Mouse (Mus musculus): Measurements from ENCODE around the gene Cryga.
"Not testable (repeated sequence)": the region's sequence is repeated elsewhere in the genome, so short reads cannot be mapped to it uniquely, and the experiment has no call there.

Cryga gene

DNA sequence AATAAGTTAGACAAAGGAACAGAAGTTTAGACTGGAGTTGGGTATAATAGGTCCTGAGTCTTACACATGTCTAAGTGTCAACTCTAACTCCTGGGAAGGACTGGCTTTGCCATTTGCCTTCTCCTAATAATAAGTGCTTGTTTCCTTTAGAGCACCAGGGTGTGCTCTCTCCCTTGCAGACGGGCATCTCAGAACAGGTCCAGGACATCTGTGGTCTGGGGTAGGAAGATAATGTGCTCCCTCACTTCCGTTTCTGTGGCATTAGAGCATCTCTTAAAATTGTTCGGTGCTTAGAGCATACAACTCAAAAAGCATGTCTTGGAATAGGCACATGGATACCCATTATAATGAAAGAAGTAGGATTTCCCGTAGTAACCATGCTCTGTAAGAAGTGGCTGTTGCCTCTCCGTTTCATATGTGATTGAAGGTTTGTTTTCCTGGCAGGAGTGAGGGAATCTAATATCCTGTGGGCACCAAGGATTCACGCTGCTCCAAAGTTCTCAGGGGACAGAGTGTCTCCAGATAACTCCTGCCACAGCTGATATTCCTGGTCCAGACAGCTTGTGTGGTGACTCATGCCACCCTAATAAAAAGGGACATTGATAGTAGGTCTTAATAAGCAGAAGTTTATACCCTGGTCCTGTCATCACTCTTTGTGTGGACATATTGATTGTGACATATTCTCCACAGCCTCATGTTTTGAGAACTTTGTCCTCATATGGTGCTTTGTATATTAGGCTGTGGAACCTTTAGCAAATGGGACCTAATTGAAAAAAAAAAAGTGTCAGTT is 14.4 kb downstream of the Cryga start:
- no peak for DNase-seq

DNA sequence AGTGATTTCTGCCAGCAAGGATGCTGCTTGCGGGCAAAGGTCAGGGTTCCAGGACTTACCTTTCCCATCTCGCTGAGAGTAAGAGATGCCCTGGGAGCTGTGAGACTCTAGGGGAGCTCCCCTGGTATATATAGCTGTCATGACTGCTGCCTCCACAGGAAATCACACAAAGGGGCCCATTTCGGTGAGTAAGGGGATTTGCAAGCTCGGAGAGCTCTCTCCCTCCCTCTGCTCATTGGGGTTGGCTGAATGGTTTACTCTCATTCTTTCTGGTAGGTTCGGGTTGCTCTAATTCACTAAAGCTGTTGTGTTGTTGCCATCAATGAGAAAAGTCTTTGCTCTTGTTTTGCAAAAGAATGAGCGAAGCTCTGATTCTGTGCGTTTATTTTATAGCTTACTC is 21.0 kb downstream of the Cryga start, which contains the start of gene Crygb:
TSS of gene Crygb (minus strand) at position 101 of the 400 bp plus-strand sequence.
- DNase-seq = no peak

GRCm38 (mm10) chr1:65075607-65076006 is 27.6 kb downstream of the Cryga start:
- DNase-seq = no peak

DNA sequence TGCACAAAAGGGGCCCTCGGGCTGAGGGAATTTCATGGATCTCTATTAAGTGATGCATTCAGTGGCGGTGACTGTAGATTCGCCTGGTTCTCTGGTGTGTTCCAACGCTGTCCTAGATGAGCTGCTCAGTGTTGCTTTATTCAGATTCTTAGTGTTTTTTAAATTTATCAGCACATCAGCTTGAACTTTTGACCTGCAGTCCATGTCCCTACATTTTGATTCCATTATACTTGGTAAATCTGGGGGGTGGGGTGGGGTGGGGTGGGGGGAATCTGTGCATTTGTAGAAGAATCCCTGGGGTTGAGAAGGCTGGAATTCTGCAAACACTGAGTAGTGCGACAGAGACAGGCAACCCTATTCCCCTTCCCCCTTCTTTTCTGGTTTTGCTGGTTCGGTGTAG is 29.6 kb downstream of the Cryga start, which contains the start of gene Crygc:
TSS of gene Crygc (minus strand) at position 101 of the 400 bp plus-strand sequence.
- no peak for DNase-seq

GRCm38 (mm10) chr1:65067842-65068241 is 35.3 kb downstream of the Cryga start:
- DNase-seq = no peak

GRCm38 (mm10) chr1:65064201-65064600 is 39.0 kb downstream of the Cryga start:
- DNase-seq = no peak

DNA sequence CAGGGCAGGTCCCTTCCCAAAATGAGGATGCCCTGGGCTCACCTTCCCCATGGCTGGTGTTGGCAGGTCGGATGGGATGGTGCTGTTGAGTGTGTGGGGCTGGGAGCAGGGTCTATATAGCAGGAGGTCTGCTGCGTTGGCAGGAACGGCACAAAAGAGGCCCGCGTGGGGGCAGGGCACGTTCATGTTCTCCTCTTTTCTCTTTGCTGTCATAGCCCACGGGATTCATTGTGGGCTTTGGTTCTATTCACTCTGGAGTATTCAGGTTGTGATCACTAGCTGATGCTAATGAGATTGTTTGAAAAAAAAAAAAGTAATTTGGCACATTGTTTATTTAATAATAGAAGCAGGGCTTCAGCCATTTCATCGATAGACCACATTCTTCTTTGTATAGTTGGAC is 39.8 kb downstream of the Cryga start, which contains the start of gene Crygd:
TSS of gene Crygd (minus strand) at position 101 of the 400 bp plus-strand sequence.
- DNase-seq = no peak

GRCm38 (mm10) chr1:65052140-65052539 is 51.0 kb downstream of the Cryga start:
- DNase-seq = no peak

DNA sequence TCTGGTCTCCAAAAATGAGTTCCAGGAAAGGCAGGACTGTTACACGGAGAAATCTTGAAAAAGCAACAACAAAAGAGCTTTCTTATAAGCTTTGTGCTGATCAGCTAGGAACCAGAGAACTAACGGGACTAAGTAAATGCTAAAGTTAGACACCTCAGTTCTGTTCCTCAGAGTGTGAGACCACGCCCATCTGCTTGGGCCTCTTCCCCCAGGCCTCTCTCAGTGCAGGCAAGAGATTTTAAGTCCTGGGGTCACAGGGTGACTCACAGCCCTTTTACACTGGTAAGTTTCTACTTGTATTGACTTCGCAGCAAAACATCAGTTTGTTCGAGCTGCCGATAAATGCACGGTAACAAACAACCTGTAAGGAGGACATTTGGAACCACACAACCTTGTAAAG is 51.5 kb downstream of the Cryga start:
- no peak for DNase-seq

DNA sequence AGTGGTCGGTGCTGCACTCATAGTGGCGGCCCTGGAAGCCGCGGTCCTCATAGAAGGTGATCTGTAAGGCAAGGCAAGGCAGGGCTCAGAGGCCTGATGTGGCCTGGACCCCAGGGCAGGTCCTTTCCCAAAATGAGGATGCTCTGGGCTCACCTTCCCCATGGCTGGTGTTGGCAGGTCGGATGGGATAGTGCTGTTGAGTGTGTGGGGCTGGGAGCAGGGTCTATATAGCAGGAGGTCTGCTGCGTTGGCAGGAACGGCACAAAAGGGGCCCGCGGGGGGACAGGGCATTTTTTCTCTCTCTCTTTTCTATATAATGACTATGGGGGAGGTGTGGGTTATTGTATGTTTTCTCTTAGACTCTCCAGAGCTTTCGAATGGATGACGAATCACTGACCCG is 52.2 kb downstream of the Cryga start, which contains the start of gene Cryge:
TSS of gene Cryge (minus strand) at position 198 of the 400 bp plus-strand sequence.
- not testable (repeated sequence) for DNase-seq

All from lung, adult 18-20 months (tissue).